Mouse (Mus musculus): ENCODE results near the gene Ddx41. TPM values are rescaled to one million over a fixed set of nuclear protein-coding genes. Genes with fewer than 3 reads are reported as not detected.
A peak's percentile ranks its signal among the peaks of the same experiment; 100 is the strongest.
"Not testable (repeated sequence)": the region's sequence is repeated elsewhere in the genome, so short reads cannot be mapped to it uniquely, and the experiment has no call there.

Ddx41 gene
- 51.5 and 60.8 TPM in 2 replicates for total RNA-seq (2014; fragmentation: Nextera tagmentation)
- total RNA-seq (2017) = 59.1 and 67.7 TPM in 2 replicates
- polyA plus RNA-seq (2012) = 101 and 104 TPM in 2 replicates

- Histone ChIP-seq H3K27me3 (ENCODE audit: insufficient read depth, low read length) (no peaks in the 10 kb centered on the region), H3K4me1 (ENCODE audit: insufficient read depth, low read depth, low read length) (peaks cover 20% of the 10 kb centered on the region), H3K36me3 (replicated peaks) (peaks cover 85% of the 10 kb centered on the region), H3K4me3 (ENCODE audit: low read depth, low read length) (peak within 1 kb of the TSS; percentile 98), H3K9me3 (replicated peaks) (no peaks in the 10 kb centered on the region)
- ATAC-seq (ENCODE audit: extremely low read depth, insufficient number of reproducible peaks, low FRiP score, poor library complexity, severe bottlenecking) = peak; percentile 92
- DNase-seq (ENCODE audit: low spot score) = peak; percentile 98
- TF ChIP-seq CTCF (IDR thresholded peaks at IDR 0.05; ENCODE audit: low read depth, low read length) (peak; percentile 56; the same call in 1 of the 2 replicates), POLR2AphosphoS5 (IDR thresholded peaks at IDR 0.05; ENCODE audit: insufficient replicate concordance, low read depth, low read length) (no peak)
Measured at GRCm38 (mm10) chr13:55536194-55537175, at the start of gene Ddx41. Gene Ddx41 (minus strand): TSS chr13:55536658.

- Histone ChIP-seq H3K9me3 (replicated peaks) (peaks cover 6% of the 10 kb centered on the region), H3K4me3 (ENCODE audit: low read depth, low read length) (no peak overlapping the region), H3K36me3 (replicated peaks) (no peaks in the 10 kb centered on the region), H3K4me1 (ENCODE audit: insufficient read depth, low read depth, low read length) (peaks cover 5% of the 10 kb centered on the region; the same call in 1 of the 2 replicates), H3K27me3 (ENCODE audit: insufficient read depth, low read length) (peaks cover 4% of the 10 kb centered on the region)
- no peak for ATAC-seq (ENCODE audit: extremely low read depth, insufficient number of reproducible peaks, low FRiP score, poor library complexity, severe bottlenecking)
- no peak for DNase-seq (ENCODE audit: low spot score)
- TF ChIP-seq POLR2AphosphoS5 (IDR thresholded peaks at IDR 0.05; ENCODE audit: insufficient replicate concordance, low read depth, low read length) (no peak), GATA2 (IDR thresholded peaks at IDR 0.05; ENCODE audit: borderline replicate concordance, low read depth, low read length) (no peak), TAL1 (conservative IDR thresholded peaks at IDR 0.05; ENCODE audit: low read depth, low read length) (no peak), CTCF (IDR thresholded peaks at IDR 0.05; ENCODE audit: low read depth, low read length) (no peak), GATA1 (IDR thresholded peaks at IDR 0.05; ENCODE audit: borderline replicate concordance, low read length) (no peak)
Measured at GRCm38 (mm10) chr13:55578086-55578485, 41.6 kb upstream of the Ddx41 start.

- not testable (repeated sequence) for H3K9me3 ChIP-seq (replicated peaks); ATAC-seq (ENCODE audit: extremely low read depth, insufficient number of reproducible peaks, low FRiP score, poor library complexity, severe bottlenecking); H3K27me3 ChIP-seq (ENCODE audit: insufficient read depth, low read length); H3K36me3 ChIP-seq (replicated peaks); H3K4me3 ChIP-seq (ENCODE audit: low read depth, low read length); H3K4me1 ChIP-seq (ENCODE audit: insufficient read depth, low read depth, low read length); DNase-seq (ENCODE audit: low spot score)
Measured at GRCm38 (mm10) chr13:55576872-55577271, 40.4 kb upstream of the Ddx41 start.

- no peak for DNase-seq (ENCODE audit: low spot score)
- Histone ChIP-seq H3K36me3 (replicated peaks) (no peaks in the 10 kb centered on the region), H3K9me3 (replicated peaks) (peaks cover 6% of the 10 kb centered on the region), H3K4me1 (ENCODE audit: insufficient read depth, low read depth, low read length) (peaks cover 7% of the 10 kb centered on the region), H3K4me3 (ENCODE audit: low read depth, low read length) (no peak overlapping the region), H3K27me3 (ENCODE audit: insufficient read depth, low read length) (no peaks in the 10 kb centered on the region)
- ATAC-seq (ENCODE audit: extremely low read depth, insufficient number of reproducible peaks, low FRiP score, poor library complexity, severe bottlenecking) = no peak
- TF ChIP-seq GATA2 (IDR thresholded peaks at IDR 0.05; ENCODE audit: borderline replicate concordance, low read depth, low read length) (no peak), POLR2AphosphoS5 (IDR thresholded peaks at IDR 0.05; ENCODE audit: insufficient replicate concordance, low read depth, low read length) (no peak), GATA1 (IDR thresholded peaks at IDR 0.05; ENCODE audit: borderline replicate concordance, low read length) (no peak), TAL1 (conservative IDR thresholded peaks at IDR 0.05; ENCODE audit: low read depth, low read length) (no peak), CTCF (IDR thresholded peaks at IDR 0.05; ENCODE audit: low read depth, low read length) (no peak)
Measured at GRCm38 (mm10) chr13:55575932-55576331, 39.5 kb upstream of the Ddx41 start.

GRCm38 (mm10) chr13:55574321-55574720 lies 37.9 kb upstream of the Ddx41 start:
- DNase-seq (ENCODE audit: low spot score) = no peak
- no peak overlapping the region for H3K4me3 ChIP-seq (ENCODE audit: low read depth, low read length)
- H3K36me3 ChIP-seq (replicated peaks) = peaks cover 4% of the 10 kb centered on the region
- peaks cover 6% of the 10 kb centered on the region for H3K9me3 ChIP-seq (replicated peaks)
- no peaks in the 10 kb centered on the region for H3K27me3 ChIP-seq (ENCODE audit: insufficient read depth, low read length)
- ATAC-seq (ENCODE audit: extremely low read depth, insufficient number of reproducible peaks, low FRiP score, poor library complexity, severe bottlenecking) = no peak
- peaks cover 16% of the 10 kb centered on the region for H3K4me1 ChIP-seq (ENCODE audit: insufficient read depth, low read depth, low read length)
- TF ChIP-seq POLR2AphosphoS5 (IDR thresholded peaks at IDR 0.05; ENCODE audit: insufficient replicate concordance, low read depth, low read length) = no peak
- no peak for TF ChIP-seq TAL1 (conservative IDR thresholded peaks at IDR 0.05; ENCODE audit: low read depth, low read length)
- no peak for TF ChIP-seq CTCF (IDR thresholded peaks at IDR 0.05; ENCODE audit: low read depth, low read length)

GRCm38 (mm10) chr13:55573432-55573831 lies 37.0 kb upstream of the Ddx41 start, which contains the start of gene Tmed9:
Gene Tmed9 (plus strand): TSS chr13:55573732.
- Histone ChIP-seq H3K9me3 (replicated peaks) (peaks cover 6% of the 10 kb centered on the region), H3K27me3 (ENCODE audit: insufficient read depth, low read length) (no peaks in the 10 kb centered on the region), H3K4me1 (ENCODE audit: insufficient read depth, low read depth, low read length) (peaks cover 21% of the 10 kb centered on the region), H3K36me3 (replicated peaks) (peaks cover 11% of the 10 kb centered on the region), H3K4me3 (ENCODE audit: low read depth, low read length) (no peak within 1 kb of the TSS)
- no peak for TF ChIP-seq GATA2 (IDR thresholded peaks at IDR 0.05; ENCODE audit: borderline replicate concordance, low read depth, low read length)
- TF ChIP-seq POLR2AphosphoS5 (IDR thresholded peaks at IDR 0.05; ENCODE audit: insufficient replicate concordance, low read depth, low read length) = no peak
- no peak for TF ChIP-seq CTCF (IDR thresholded peaks at IDR 0.05; ENCODE audit: low read depth, low read length)
- TF ChIP-seq GATA1 (IDR thresholded peaks at IDR 0.05; ENCODE audit: borderline replicate concordance, low read length) = no peak
- DNase-seq (ENCODE audit: low spot score) = no peak
- ATAC-seq (ENCODE audit: extremely low read depth, insufficient number of reproducible peaks, low FRiP score, poor library complexity, severe bottlenecking) = no peak
